Mouse (Mus musculus): ENCODE measurements around the gene Thada. TPM values are rescaled to one million over a fixed set of nuclear protein-coding genes. Genes with fewer than 3 reads are reported as not detected.

Gene Thada
- polyA plus RNA-seq, 2 experiments = 9.1 to 9.7 TPM

GRCm38 (mm10) chr17:84353224-84353901, 112.6 kb downstream of the Thada start:
- Histone ChIP-seq H3K4me2 (replicated peaks; ENCODE audit: low read depth, low read length, severe bottlenecking) (no peak overlapping the region), H3K27me3 (ENCODE audit: control insufficient read depth, insufficient read depth, low read length) (no peaks in the 10 kb centered on the region), H3K9ac (ENCODE audit: low read depth, low read length, severe bottlenecking) (no peak overlapping the region), H3K9me3 (ENCODE audit: control insufficient read depth, low read length) (no peaks in the 10 kb centered on the region), H3K27ac (replicated peaks; ENCODE audit: low read depth, low read length) (no peak overlapping the region), H3K36me3 (ENCODE audit: control insufficient read depth, insufficient read depth, low read length) (0 out of 2 replicates have a peak, but pooled peaks cover 10% of the 10 kb centered on the region), H3K4me3 (replicated peaks; ENCODE audit: low read length) (no peak overlapping the region), H3K4me1 (ENCODE audit: control insufficient read depth, insufficient read depth, low read length) (no peaks in the 10 kb centered on the region)
- ATAC-seq (ENCODE audit: low FRiP score, low read depth) (no peak), DNase-seq (ENCODE audit: low spot score) (no peak)
- TF ChIP-seq POLR2A (IDR thresholded peaks at IDR 0.05; ENCODE audit: borderline replicate concordance, extremely low read depth, insufficient read depth, insufficient read length) = no peak
- WGBS = 85% methylated on average over 3 of the region's 3 CpGs

- Histone ChIP-seq H3K4me2 (replicated peaks; ENCODE audit: low read depth, low read length, severe bottlenecking) (no peak overlapping the region), H3K36me3 (ENCODE audit: control insufficient read depth, insufficient read depth, low read length) (0 out of 2 replicates have a peak, but pooled peaks cover 5% of the 10 kb centered on the region)
- no peak for DNase-seq (ENCODE audit: low spot score)
These were observed 113.2 kb downstream of the Thada start for GRCm38 (mm10) chr17:84352790-84353154.

GRCm38 (mm10) chr17:84351912-84352789, 113.9 kb downstream of the Thada start:
- no peak for TF ChIP-seq POLR2A (IDR thresholded peaks at IDR 0.05; ENCODE audit: borderline replicate concordance, extremely low read depth, insufficient read depth, insufficient read length)
- H3K4me3 ChIP-seq (replicated peaks; ENCODE audit: low read length) = no peak overlapping the region
- 70% methylated on average over 9 of the region's 9 CpGs for WGBS
- H3K4me1 ChIP-seq (ENCODE audit: control insufficient read depth, insufficient read depth, low read length) = no peaks in the 10 kb centered on the region
- 0 out of 2 replicates have a peak, but pooled peaks cover 4% of the 10 kb centered on the region for H3K36me3 ChIP-seq (ENCODE audit: control insufficient read depth, insufficient read depth, low read length)
- no peak overlapping the region for H3K4me2 ChIP-seq (replicated peaks; ENCODE audit: low read depth, low read length, severe bottlenecking)
- H3K9ac ChIP-seq (ENCODE audit: low read depth, low read length, severe bottlenecking) = no peak overlapping the region
- no peak for DNase-seq (ENCODE audit: low spot score)
- H3K9me3 ChIP-seq (ENCODE audit: control insufficient read depth, low read length) = no peaks in the 10 kb centered on the region
- no peak for ATAC-seq (ENCODE audit: low FRiP score, low read depth)
- H3K27ac ChIP-seq (replicated peaks; ENCODE audit: low read depth, low read length) = no peak overlapping the region
- no peaks in the 10 kb centered on the region for H3K27me3 ChIP-seq (ENCODE audit: control insufficient read depth, insufficient read depth, low read length)

More at GRCm38 (mm10) chr17:84352790-84353154, 113.2 kb downstream of the Thada start:
- Histone ChIP-seq H3K27me3 (ENCODE audit: control insufficient read depth, insufficient read depth, low read length) (no peaks in the 10 kb centered on the region), H3K4me1 (ENCODE audit: control insufficient read depth, insufficient read depth, low read length) (no peaks in the 10 kb centered on the region), H3K27ac (replicated peaks; ENCODE audit: low read depth, low read length) (no peak overlapping the region), H3K9ac (ENCODE audit: low read depth, low read length, severe bottlenecking) (no peak overlapping the region), H3K9me3 (ENCODE audit: control insufficient read depth, low read length) (no peaks in the 10 kb centered on the region), H3K4me3 (replicated peaks; ENCODE audit: low read length) (no peak overlapping the region)
- WGBS = 67% methylated on average over 3 of the region's 3 CpGs
- TF ChIP-seq POLR2A (IDR thresholded peaks at IDR 0.05; ENCODE audit: borderline replicate concordance, extremely low read depth, insufficient read depth, insufficient read length) = no peak
- ATAC-seq (ENCODE audit: low FRiP score, low read depth) = no peak

- Histone ChIP-seq H3K9ac (ENCODE audit: low read depth, low read length, severe bottlenecking) (no peak overlapping the region), H3K36me3 (ENCODE audit: control insufficient read depth, insufficient read depth, low read length) (peaks cover 9% of the 10 kb centered on the region; the same call in 1 of the 2 replicates), H3K27me3 (ENCODE audit: control insufficient read depth, insufficient read depth, low read length) (no peaks in the 10 kb centered on the region), H3K4me2 (replicated peaks; ENCODE audit: low read depth, low read length, severe bottlenecking) (no peak overlapping the region), H3K9me3 (ENCODE audit: control insufficient read depth, low read length) (no peaks in the 10 kb centered on the region), H3K4me1 (ENCODE audit: control insufficient read depth, insufficient read depth, low read length) (no peaks in the 10 kb centered on the region), H3K27ac (replicated peaks; ENCODE audit: low read depth, low read length) (no peak overlapping the region), H3K4me3 (replicated peaks; ENCODE audit: low read length) (no peak overlapping the region)
- no peak for DNase-seq (ENCODE audit: low spot score)
- no peak for ATAC-seq (ENCODE audit: low FRiP score, low read depth)
- no peak for TF ChIP-seq POLR2A (IDR thresholded peaks at IDR 0.05; ENCODE audit: borderline replicate concordance, extremely low read depth, insufficient read depth, insufficient read length)
- 65% methylated on average over 3 of the region's 3 CpGs for WGBS
These were observed 114.7 kb downstream of the Thada start for GRCm38 (mm10) chr17:84351276-84351675.

- no peak overlapping the region for H3K27ac ChIP-seq (replicated peaks; ENCODE audit: low read depth, low read length)
- H3K4me3 ChIP-seq (replicated peaks; ENCODE audit: low read length) = no peak overlapping the region
- ATAC-seq (ENCODE audit: low FRiP score, low read depth) = no peak
- H3K27me3 ChIP-seq (ENCODE audit: control insufficient read depth, insufficient read depth, low read length) = no peaks in the 10 kb centered on the region
- peaks cover 6% of the 10 kb centered on the region; the same call in 1 of the 2 replicates for H3K36me3 ChIP-seq (ENCODE audit: control insufficient read depth, insufficient read depth, low read length)
- 92% methylated on average over 3 of the region's 3 CpGs for WGBS
- no peak overlapping the region for H3K9ac ChIP-seq (ENCODE audit: low read depth, low read length, severe bottlenecking)
- DNase-seq (ENCODE audit: low spot score) = no peak
- no peak overlapping the region for H3K4me2 ChIP-seq (replicated peaks; ENCODE audit: low read depth, low read length, severe bottlenecking)
- TF ChIP-seq POLR2A (IDR thresholded peaks at IDR 0.05; ENCODE audit: borderline replicate concordance, extremely low read depth, insufficient read depth, insufficient read length) = no peak
- H3K9me3 ChIP-seq (ENCODE audit: control insufficient read depth, low read length) = no peaks in the 10 kb centered on the region
- H3K4me1 ChIP-seq (ENCODE audit: control insufficient read depth, insufficient read depth, low read length) = no peaks in the 10 kb centered on the region
These were observed 117.1 kb downstream of the Thada start for GRCm38 (mm10) chr17:84348865-84349264.
